Mouse (Mus musculus) heart, postnatal 36 days (tissue): ENCODE measurements around the gene Gm10188. TPM values are rescaled to one million over a fixed set of nuclear protein-coding genes. Genes with fewer than 3 reads are reported as not detected.

ENCODE experiments used
- DNase-seq, 2 experiments: peaks; one replicate each; pipeline ENCODE4 v3.0.0; 2021 to 2022
- intact Hi-C: fragments of 180-260 bp; cut with DNase I; formaldehyde crosslinking; loops from one replicate; pipeline ENCODE4 v1.15.1; 2025
- total RNA-seq, 2 experiments: library from RNA; stranded (reverse); gene quantifications; 2 replicates each; pipeline ENCODE4 v1.2.3; 2021

The Gm10188 gene
- not detected for total RNA-seq

GRCm38 (mm10) chr1:132229667-132230066 lies at the start of gene Gm10188:
Gene Gm10188 (minus strand): TSS chr1:132229767.
- intact Hi-C loops, result no loop called here
- DNase-seq, result no peak

DNA sequence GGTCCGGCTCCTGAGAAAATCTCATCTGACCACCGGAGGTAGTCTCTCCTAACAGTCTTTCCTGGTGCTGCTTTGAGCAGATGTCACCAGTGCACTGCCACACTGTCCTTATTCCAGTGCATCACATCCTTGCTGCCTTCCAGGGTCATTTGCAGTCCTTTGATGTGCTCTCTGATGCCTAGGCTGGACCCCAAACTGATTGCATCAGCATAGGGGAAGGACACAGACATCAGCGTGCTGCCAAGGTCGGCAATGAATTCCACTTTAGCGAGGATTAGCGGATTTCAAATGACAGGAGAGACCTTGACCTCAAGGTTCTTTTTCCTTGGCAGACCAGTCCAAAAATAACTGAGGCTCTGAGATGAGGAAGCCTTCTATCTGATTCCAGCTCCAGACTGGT lies 47.6 kb upstream of the Gm10188 start:
- intact Hi-C loops, result no loop called here
- no peak for DNase-seq

DNA sequence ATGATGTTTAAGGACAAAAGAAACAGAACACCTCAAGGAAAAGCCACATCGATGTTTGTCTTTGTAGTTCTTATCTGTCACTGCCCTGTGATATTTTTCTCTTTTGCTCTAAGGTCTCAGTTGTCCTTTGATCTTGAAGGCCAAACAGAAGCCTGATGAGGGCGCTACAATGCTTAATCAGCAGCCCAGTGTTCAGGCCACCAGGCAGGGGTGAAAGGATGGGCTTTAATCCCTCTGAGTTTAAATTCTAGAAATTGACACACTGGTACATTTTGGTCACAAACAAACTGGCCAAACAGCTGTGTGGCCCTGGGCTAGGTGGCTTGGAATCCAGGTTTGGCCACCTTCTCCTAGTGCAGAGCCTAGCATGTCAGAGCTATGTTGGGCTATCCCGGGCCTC lies 47.1 kb upstream of the Gm10188 start:
- intact Hi-C loops, result no loop called here
- DNase-seq, result no peak

- no peak for DNase-seq
- intact Hi-C loops, result no loop called here
Observed at GRCm38 (mm10) chr1:132271237-132271636, 41.7 kb upstream of the Gm10188 start.

- intact Hi-C loops, result no loop called here
Observed at GRCm38 (mm10) chr1:132268418-132269060, 39.0 kb upstream of the Gm10188 start.

DNA sequence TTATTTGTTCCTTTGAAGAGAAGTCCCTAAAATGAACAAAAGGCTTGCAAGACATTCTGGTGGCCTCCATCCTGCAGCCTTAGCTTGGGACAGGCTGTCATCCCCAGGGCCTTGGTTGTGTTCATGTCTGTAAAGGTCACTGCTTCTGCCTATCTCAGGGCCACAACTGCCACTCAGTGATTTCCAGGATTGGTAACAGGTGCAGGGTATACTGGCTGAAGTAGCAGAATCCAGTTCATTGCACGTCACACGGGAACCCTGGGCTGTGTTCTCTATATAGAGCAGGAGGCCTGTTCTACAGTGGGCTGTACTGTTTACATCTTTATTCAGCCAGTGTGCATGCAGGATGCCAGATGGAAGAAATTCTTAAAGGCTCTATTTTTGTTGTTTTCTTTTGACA lies 38.4 kb upstream of the Gm10188 start:
- intact Hi-C loops, result no loop called here
- DNase-seq, result no peak

More at GRCm38 (mm10) chr1:132268418-132269060, 39.0 kb upstream of the Gm10188 start:
- no peak for DNase-seq

- intact Hi-C loops, result no loop called here
- DNase-seq, result no peak
Observed at GRCm38 (mm10) chr1:132266791-132267557, 37.4 kb upstream of the Gm10188 start.

- no peak for DNase-seq
Observed at GRCm38 (mm10) chr1:132265936-132266335, 36.4 kb upstream of the Gm10188 start.

DNA sequence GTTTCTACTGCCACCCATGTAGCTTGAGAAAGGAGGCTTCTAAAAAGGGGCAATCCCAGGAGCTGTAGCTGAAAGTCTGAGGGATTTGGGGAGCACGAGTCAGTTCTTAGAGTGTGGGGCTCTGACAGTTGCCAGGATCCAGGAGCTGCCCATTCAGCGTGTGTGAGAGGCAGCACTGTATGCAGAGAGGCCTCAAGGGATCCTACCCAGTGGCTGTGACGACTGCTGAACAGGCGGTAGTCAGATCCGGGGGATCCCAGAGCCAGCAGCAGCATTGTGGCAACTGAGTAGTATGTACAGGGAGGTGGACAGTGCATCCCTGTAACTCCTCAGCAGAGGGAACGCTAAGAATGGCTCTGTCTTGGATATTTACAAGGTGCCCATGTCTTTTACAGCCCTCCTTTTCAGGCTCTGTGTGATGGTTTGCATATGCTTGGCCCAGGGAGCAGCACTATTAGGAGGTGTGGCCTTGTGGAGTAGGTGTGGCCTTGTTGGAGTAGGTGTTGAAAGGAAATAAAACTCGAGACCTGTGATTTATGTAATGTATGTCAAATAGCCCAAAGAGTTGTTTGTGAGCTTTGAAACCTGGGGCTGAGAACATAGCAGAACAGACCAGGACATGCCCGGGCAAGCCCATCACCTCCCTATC lies 35.8 kb upstream of the Gm10188 start:
- DNase-seq, result no peak
- intact Hi-C loops, result no loop called here

More at GRCm38 (mm10) chr1:132265936-132266335, 36.4 kb upstream of the Gm10188 start:
- intact Hi-C loops, result no loop called here

GRCm38 (mm10) chr1:132264577-132264976 lies 35.0 kb upstream of the Gm10188 start:
- DNase-seq, result no peak
- intact Hi-C loops, result no loop called here

DNA sequence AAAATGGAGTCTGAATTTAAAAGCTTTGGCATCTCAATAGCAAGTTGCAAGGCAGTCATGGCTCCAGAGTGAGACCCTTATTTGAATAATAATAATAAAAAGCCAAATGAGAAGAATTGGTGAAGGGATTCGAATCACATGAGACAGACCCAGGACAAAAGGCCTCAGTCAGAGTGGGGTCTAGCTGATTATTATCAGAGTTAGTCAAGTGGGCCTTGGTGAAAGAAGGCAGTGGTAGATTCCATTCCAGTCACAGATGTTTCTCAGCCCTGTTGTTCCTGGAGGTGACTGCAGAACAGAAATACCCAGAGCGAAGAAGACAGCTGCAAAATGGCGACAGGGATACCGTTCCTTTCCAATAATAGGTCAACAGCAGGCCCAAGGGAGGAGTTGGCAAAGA lies 34.1 kb upstream of the Gm10188 start:
- DNase-seq, result no peak
- intact Hi-C loops, result no loop called here

DNA sequence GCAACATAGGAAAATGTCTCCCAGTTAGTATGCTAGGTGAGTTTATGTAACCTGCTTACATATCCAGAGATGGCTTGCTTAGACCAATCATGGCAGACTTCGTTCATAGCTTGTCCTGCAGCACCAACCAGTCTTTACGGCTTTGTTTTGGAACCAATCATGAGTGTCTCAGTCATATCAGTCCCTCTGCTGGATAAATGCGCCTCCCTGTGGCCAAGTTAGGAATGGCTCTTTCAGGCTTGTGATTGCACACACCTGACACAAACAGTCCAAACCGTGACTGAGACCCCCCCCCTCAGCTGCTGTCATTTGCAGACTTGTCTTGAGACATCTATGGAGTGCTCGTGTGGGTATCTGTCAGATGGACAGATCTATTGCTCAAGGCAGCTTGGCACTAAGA lies 31.5 kb upstream of the Gm10188 start:
- intact Hi-C loops, result no loop called here
- no peak for DNase-seq

DNA sequence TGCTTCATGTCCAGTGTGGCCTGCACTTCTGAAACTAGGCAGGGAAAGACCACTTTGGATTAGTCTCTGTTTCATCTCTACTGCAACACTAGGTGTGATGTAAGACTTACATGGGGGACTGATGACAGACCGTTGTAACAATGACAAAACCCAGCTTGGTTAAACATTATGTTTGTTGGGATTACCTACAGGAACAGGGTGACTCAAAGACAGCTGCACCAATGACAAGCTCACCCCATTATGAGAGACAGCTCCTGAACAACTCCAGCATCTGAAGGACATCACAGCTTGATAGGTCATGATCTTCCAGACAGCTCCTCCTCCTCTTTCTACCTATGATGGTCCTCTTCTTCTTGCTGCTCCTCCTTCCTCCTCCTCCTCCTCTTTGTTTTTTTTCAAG lies 30.8 kb upstream of the Gm10188 start:
- DNase-seq, result no peak
- intact Hi-C loops, result no loop called here

GRCm38 (mm10) chr1:132254467-132254866 lies 24.9 kb upstream of the Gm10188 start:
- intact Hi-C loops, result no loop called here

GRCm38 (mm10) chr1:132246641-132247040 lies 17.1 kb upstream of the Gm10188 start:
- intact Hi-C loops, result no loop called here
- DNase-seq, result no peak

More at GRCm38 (mm10) chr1:132254467-132254866, 24.9 kb upstream of the Gm10188 start:
- DNase-seq, result no peak

DNA sequence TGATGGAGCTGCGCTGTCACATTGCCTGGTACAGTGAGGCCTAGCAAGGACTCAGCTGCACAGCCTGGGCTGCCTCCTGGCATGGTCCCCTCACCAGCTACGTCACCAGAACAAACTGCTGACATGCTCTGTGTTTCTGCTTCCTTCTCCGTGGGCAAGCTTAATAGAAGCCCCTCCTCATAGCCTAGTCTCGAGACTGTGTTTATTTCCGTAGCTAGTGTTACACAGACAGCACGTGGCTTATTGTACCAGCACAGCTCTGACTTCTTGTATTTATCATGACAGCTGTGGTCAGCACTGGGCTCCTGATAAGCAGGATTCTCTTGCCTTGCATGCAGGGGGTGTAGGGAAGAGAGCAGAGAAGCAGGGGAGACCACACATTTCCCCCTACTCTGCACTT lies 16.6 kb upstream of the Gm10188 start:
- DNase-seq, result peak in 1 of 2 experiments; percentile 5
- intact Hi-C loops, result no loop called here

DNA sequence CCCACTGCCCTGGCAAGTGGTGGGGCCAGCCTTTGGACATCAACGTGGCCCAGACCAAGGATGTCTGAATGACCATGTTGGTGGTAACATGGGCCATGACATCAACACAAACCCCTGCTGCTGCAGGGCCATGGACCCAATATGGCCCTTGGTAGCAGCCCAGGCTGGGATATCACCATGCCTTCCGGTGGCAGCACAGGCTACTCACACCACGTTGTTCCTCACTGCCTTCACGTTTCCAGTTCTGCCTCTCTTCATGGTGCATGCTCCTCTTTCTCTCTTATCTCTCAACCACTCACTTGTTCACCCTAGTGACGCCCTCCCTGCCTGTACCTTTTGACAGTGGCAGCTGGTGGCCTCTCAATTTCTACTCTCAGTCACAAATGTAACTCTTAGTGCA lies 15.4 kb upstream of the Gm10188 start:
- intact Hi-C loops, result no loop called here
- no peak for DNase-seq

DNA sequence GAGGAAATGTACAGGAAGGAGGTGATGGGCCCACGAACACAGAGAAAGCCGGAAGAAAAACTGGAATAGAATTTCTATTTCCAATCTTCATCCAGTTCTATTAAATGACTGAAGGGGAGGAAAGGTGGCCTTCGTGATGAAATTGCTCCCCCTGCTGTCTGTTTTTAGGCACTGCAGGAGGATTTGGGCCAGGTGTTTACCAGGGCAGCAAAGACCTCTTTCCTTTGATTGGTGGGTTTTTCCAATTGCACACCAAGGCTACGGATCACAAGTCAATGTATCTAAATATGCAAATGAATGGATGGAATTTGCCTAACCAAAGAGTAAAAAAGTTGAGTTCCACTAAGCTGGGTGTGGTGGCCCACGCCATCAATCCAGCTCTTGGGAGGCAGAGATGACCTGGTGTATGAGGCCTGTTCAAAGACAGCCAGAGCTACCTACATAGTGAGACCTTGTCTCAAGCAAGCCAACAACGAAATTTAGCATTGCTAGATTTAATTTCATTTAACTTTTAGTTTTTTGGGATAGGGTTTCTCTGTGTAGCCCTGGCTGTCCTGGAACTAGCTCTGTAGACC lies 8.1 kb upstream of the Gm10188 start:
- intact Hi-C loops, result loop anchor here (1.0 to 5.0 kb wide), 3 partner anchors 80 to 120 kb away; no protein-coding TSS in a partner anchor
- DNase-seq, result peak; percentile 69 to 70

GRCm38 (mm10) chr1:132234757-132235273 lies 5.2 kb upstream of the Gm10188 start:
- intact Hi-C loops, result loop anchor here (5.0 kb wide), 1 partner anchor 122 kb away; no protein-coding TSS in a partner anchor
- no peak for DNase-seq

DNA sequence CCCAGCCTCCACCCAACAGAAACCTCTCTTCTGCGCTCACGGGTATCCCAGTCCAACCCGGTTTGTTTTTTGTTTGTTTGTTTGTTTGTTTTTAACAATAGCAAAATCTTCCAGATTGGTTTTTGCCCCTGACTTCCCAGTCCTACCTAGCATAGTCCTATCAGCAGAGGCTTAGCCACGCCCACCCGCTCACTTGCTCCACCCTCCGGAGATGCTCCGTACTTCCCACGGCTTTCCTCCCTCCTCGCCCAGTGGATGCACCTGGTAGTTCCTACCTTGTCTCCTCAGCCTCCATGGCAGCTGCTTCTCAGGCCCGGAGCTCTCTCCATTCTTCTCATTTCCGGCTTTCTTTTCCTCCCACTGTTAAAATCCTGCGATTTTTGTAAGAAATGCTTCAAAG lies 4.0 kb upstream of the Gm10188 start:
- intact Hi-C loops, result no loop called here
- no peak for DNase-seq
